Mouse (Mus musculus) heart, adult 18-20 months (tissue): ENCODE measurements around the gene Plekho2. TPM values are rescaled to one million over a fixed set of nuclear protein-coding genes. Genes with fewer than 3 reads are reported as not detected.
A peak's percentile ranks its signal among the peaks of the same experiment; 100 is the strongest.

Experiments
- DNase-seq, 2 experiments: peaks; one replicate each; pipeline ENCODE4 v3.0.0; 2021 to 2022; ENCODE audit warnings: mixed read lengths in 1 of 2
- total RNA-seq, 2 experiments: library from RNA; stranded (reverse); gene quantifications; 2 replicates each; pipeline ENCODE4 v1.2.3; 2021

Plekho2 gene
- total RNA-seq, 2 experiments from 2014 or later, result 8.8 to 9.3 TPM

- DNase-seq, result no peak
Measured at GRCm38 (mm10) chr9:65552711-65553110, 27.1 kb downstream of the Plekho2 start.

DNA sequence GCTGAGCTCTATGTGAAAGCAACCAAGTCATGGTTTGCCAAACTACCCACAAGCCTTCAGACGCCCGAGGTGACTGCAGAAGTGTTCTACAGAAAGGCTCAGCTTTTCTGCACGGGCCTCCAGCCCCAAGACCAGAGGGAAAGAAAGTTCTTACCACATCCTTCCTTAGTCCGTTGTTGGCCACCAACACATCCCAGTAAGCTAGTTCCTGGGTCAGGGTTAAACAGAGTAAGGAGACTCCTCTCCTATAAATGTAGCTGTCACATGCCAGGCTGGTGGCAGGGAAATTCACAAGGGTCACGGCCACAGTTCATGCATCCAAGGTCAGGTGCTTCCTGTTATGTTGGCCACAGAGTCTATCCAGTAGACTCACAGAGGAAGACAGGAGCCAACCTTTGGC lies 27.7 kb downstream of the Plekho2 start:
- peak in 1 of 2 experiments; percentile 74 for DNase-seq

- DNase-seq, result peak; percentile 84 to 92
Measured at GRCm38 (mm10) chr9:65551035-65551434, 28.8 kb downstream of the Plekho2 start.

DNA sequence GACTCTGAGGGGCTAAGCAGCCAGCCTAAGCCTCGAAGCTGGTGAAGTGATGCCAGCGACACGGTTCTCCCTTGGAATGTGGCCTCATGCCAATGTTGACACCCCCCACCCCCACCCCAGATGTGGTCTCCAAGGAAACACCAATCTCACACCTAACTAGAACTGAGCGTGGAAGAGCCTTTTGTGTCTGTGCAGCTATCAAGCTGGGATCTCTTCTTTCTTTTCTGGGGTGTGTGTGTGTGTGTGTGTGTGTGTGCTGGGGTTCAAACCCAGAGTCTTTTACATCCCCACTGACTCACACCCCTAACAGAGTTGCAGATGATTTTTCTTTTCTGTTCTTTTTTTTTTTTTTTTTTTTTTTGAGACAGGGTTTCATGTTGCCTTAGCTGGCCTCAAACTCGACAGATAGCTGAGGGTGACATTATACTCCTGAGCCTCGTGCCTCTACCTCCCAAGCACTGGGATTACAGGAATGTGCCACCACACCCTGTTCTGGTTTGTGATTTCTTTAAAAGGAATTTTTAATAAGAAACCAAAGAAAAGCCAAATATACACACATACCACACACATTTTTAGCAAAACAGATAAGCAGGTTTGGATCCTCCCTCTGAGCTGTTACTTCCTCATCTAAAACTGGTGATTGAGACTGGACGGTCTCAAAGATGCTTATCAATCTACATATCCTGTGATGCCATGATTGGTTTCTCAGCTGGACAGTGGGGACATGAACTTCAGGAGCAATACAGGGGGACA lies 29.6 kb downstream of the Plekho2 start:
- no peak for DNase-seq

GRCm38 (mm10) chr9:65549643-65550042 lies 30.2 kb downstream of the Plekho2 start:
- DNase-seq, result no peak

DNA sequence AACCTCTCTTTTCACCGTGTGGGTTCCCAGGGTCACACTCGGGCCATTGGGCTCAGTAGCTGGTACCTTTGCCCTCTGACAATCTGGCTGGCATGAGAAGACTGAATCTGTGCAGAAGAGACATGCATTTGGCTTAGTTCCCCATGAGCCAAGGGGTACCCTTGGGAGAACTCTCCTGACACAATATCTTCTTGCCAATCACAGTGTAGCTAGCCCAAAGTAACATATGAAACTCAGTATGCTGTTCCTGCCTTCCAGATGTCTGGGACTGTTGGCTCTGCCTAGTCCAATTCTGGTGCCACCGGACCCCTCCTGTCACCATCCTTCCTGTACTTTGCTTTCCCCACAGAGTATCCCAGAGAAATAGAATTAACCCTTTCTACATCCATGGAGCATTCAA lies 30.7 kb downstream of the Plekho2 start:
- DNase-seq, result no peak

DNA sequence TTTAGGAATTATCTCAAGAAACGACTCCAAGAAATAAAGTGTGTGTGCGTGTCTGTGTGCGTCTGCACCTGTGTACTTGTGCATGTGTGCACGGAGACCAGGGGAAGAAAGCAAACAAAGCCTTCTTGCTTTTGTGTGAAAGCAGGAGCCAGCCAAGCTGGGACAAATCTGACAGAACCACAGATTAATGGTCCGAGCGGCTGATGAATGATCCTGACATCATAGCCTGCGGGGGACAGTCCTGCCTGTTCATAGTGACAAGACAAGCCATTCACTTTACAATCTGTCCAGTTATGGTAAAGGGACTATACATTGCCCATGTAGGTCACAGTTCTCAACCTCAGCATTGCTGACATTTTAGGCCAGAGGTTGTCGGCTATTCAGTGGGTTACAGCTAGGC lies 31.5 kb downstream of the Plekho2 start:
- no peak for DNase-seq

DNA sequence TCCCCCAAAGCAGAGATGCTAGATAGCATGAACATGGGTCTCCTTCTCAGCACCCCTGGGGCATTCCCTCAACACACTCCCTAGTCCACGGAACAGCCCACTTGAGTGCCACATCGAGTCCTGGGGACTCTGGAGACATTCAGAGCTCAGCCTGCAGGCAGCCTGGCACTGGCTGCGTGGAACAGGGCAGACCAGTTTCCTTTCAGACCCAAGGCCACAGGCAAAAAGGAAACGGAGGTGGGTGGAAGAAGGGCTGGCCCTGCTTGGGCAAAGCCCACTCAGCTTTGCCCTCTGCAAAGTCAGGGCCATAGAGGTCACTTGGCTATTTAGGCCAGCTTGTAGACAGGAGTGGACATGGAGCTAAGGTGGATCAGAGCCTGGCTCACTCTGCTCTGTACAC lies 32.0 kb downstream of the Plekho2 start:
- no peak for DNase-seq

GRCm38 (mm10) chr9:65547111-65547510 lies 32.7 kb downstream of the Plekho2 start:
- no peak for DNase-seq

GRCm38 (mm10) chr9:65546413-65546695 lies 33.5 kb downstream of the Plekho2 start:
- no peak for DNase-seq

DNA sequence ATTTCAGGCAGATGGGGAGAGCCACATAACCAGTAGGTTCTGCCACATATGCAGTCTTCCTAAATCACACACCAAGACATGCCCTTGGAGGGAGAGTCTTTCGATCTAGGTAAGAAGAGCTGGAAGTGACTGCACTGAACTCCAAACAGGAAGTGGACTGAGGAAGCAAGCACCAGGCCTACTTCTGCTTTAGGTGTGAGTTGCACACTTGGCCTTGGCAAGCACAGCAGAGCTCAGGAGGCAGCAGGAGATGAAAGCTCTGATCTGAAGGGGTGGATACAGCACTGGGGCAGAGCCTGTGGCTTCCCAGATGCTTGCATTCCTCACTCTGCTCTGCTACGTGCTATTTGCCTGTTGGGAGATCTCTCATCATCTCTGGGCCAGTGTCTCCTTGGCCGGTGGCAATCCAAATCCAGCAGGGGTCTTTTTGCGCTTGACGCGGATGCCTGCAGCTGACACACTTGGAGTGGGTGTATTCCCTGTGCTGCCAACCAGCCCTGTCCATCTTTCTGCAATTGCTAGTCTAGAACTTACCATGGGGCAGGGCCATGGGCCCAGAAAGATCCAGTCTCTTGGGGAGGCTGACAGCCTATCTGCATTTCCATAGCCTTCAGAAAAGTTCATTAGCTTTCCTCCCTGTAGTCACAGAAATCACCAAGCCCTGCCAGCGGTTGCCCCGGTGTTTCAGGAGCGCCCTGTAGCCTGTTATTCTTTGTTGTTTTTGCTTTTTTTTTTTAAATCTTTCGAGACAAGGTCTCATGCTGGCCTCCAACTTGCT lies 34.0 kb downstream of the Plekho2 start:
- peak in 1 of 2 experiments; percentile 55 for DNase-seq

DNA sequence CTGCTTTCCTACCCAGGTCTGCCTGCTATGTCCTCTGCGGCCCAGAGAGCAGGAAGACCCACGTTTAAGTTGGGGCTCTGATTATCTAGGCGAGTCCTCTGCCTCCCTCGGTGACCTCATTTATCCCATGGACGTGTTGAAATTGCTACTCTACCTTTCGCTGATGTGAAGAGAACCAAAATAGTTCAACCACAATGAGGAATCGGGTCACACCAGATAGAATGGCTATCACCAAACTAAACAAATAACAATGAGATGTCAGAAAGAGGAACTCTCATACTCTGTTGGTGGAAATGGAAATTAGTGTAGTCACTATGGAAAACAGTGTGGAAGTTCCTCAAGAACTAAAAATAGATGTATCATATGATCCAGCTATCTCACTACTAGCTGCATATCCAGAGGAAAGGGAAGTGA lies 37.7 kb downstream of the Plekho2 start:
- peak; percentile 37 to 56 for DNase-seq

DNA sequence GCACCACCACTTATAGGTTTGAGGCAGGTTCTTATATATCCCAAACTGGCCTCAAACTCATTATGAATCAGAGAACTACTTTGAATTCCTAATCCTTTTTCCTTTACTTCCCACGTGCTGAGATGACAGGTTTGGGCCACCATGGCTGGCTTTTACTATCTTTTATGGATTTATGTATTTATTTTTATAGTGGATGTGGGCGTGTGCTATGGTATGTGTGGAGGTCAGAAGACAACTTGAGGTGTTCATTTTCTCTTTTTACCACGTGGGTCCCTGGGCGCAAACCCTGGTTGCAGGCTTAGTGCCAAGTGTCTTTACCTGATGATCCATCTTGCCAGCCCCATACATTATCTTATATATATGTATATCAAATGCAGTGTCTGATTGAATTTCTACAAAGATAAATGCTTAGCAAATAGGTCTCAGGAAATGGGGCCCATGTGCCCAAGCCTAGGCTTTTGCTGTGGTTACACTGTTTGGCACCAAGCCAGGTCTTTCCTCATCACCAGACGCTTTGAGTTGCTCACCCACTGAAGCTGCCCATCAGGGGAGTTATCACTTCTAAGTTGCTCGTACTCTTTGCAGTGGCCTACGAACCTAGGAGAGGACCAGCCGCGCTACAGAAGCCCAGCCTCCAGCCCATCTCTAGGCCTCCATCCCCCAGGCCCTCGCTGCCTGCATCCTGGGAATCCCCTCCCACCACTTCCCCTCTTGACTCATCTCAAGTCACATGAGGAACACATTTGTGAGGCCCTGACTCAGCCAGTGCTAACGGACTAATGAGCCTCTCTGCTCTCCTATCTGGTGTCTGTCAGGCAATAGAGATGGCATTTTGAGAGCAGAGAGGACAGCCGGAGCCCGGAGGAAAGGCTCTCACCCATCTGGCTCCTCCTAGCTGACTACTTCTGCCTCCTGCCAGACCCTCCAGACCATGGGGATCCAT lies 38.4 kb downstream of the Plekho2 start:
- peak; percentile 70 to 85 for DNase-seq

DNA sequence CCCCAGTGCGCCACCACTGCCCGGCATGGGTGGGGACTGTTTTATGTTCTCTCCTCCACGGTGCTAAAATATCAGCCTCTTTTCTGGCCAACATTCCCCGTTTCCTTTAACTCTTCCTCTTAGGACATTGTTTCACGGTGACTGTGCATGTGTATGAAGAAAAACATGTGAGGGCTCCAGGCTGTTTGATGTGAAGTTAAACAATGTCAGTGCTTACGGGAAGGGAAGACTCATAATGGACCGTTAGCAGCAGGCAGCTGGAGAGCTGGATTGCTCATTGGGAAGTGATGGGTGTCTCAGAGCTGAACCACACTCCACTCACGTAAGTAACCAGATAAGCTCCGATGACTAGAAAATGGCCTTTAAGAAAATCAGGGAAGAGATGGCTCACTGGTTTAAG lies 40.1 kb downstream of the Plekho2 start:
- no peak for DNase-seq

DNA sequence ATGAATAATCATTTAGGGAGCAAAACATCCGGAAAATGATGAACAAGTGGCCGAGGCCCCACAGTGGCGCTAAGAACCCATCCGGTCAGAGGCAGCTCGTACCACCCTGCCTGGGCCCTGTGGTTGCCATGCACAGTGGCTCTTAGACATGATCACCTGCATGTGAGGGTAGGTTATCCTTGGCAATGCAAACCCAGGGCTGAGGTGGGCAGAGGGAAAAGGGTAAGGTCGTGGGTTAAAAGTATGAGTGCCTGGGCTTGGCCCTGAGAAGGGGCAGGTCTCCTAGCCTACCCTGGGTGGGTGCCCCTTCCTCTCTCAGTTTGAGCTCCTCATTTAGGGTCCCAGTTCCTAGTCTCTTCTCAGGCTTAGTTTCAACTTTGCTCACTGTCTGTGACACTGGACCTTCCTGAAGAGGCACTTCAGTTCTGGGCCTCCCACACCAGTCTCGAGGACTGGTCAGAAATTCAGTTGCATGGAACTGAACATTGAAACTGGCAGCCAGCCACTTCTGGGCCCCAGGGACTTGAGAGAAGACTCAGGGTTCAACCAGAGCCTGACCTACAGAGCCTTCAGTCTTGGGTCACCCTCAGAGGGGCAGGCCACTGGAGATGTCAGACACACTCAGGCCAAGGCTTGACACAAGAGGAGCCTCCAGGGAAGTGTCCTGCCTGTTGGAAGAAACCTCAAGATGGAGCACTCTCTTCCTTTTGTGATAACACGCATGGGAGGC lies 41.8 kb downstream of the Plekho2 start:
- peak; percentile 56 to 57 for DNase-seq

GRCm38 (mm10) chr9:65536491-65536890 lies 43.3 kb downstream of the Plekho2 start:
- DNase-seq, result no peak

DNA sequence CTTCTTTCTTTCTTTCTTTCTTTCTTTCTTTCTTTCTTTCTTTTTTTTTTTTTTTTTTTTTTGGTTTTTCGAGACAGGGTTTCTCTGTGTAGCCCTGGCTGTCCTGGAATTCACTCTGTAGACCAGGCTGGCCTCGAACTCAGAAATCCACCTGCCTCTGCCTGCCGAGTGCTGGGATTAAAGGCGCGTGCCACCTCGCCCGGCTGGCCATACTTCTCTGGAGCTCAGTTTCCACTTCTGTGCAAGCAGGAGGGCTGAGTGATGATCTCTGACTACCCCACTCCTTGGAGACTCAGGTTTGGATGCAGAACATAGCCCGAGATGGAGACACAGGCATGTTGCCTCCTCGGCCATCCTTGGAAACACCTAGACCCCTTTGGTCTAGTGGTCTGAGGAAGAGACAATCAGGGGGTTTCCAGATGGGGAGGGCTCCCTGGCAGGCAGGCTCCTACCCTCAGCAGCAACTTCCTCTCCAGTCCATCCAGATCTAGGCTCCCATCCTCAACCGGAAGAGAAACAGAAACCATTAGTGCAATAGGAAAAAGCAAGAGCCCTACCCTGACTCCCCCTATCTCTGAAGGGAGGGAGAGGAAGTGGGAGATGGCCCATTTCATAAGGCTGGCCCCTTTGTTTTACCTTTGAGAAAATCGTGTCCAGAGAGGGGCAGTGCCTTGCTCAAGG lies 43.9 kb downstream of the Plekho2 start:
- DNase-seq, result peak in 1 of 2 experiments; percentile 52

DNA sequence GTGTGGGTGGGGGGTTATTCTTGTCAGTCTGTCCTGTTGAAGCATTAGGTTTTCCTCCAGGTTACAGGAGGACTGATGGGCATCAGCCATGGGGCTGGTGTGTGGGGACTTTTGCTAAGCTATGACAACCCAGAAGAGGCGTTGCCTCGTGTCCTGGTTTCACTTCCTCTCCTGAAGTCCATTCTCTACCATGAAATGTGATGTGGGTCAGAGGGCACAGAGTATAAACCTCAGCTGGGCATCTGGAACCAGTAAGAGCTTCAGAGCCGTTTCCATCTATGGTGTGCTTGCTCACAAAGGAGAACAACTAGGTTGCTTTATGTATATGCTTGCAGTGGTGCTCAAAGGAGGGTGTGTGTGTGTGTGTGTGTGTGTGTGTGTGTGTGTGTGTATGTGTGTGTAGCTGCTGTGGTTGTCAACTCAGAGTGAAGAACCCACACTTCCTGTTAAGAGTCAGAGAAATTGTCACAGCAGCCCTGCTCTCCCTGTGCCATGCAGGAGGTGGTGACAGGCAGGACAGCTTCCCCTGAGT lies 44.6 kb downstream of the Plekho2 start:
- peak in 1 of 2 experiments; percentile 79 for DNase-seq

GRCm38 (mm10) chr9:65534111-65534510 lies 45.7 kb downstream of the Plekho2 start:
- no peak for DNase-seq

DNA sequence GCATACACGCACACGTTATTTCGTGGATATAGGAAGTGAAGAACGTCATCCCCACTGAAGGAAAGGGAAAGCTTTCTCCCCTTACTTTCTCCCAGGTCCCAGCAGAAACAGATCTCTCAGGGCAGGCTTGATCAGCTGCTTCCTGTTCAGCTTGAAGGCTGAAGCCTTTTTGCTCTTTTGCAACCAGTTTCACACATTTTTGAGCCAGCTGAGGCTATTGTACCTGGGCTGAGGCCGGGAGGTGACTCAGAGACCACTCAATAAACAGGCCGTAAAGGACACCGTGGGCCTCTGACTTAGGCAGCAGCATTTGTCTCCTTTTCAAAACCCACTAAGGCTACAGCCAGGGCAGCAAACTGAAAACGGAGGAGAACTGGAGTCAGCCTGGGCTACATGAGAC lies 46.9 kb downstream of the Plekho2 start:
- no peak for DNase-seq

DNA sequence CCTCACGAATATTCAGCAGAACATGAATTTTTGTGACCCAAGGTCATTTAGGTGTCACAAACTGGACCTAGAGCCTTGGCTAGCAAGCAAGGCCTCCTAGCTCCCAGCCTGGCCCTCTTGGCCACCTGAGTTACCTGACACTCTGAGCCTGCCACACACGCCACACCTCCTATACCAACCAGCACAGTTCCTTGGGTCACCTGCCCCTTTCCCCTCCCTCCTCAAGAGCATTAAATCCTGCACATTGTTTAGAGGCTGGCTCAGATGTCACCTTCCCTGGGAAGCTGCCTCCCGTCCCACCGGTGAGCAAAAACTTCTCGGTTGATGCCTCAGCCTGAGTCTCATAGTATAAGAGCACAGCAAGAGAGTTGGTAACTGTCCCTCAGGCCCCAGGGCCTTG lies 48.6 kb downstream of the Plekho2 start:
- DNase-seq, result no peak
